Mouse (Mus musculus) thymus, postnatal 4 days (tissue): ENCODE results near the gene Ctc1.

Experiments
- DNase-seq: peaks from one replicate; pipeline ENCODE4 v3.0.0; 2021

The Ctc1 gene

DNA sequence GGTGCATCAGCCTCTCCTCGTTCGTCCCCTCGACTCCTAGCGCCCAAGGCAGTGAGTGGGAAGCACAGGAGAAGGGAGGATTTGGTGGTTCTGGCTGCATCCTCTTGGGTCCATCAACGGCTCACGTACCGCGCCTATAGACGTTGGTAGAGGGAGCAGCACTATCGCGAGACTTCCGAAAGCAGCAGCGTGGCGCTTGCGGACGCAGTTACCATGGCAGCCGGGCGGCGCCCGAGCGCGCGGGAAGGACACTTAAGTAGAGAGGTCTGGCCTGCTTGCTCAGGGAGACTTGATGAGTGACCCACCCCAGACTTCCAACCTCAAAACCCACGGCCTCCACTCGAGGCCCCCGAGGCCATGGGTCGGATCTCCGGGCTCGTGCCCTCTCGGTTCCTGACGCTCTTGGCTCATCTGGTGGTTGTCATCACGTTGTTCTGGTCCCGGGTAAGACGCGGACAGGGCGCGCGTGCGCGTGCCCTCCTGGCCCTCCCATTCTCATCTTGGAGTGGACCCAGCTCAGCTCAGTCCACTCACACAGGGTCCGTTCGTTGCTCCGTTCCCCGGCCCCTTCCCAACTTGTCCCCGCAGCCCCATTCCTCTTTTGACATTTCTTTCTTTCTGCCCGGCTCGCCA, 55.0 kb downstream of the Ctc1 start, which contains the start of gene Tmem107:
TSS of gene Tmem107 (plus strand) at position 217 of the 633 bp plus-strand sequence.
- peak; percentile 93 for DNase-seq

DNA sequence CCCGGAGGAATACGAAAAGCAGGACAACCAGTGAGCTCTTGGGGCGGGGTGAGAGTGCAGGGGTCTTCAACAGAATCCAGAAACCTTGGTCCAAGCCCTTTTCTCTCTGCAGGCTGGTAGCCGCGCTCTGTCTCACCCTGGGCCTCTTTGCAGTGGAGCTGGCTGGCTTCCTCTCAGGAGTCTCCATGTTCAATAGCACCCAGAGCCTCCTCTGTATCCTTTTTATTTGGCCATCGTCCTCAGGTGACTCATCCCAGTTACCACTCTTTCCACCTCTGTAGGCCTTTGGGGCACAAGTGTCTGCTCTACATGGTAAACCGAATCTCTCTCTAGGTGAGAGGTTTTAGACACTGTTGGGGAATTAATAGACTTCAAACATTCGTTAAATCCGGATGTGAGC, 55.6 kb downstream of the Ctc1 start:
- no peak for DNase-seq

DNA sequence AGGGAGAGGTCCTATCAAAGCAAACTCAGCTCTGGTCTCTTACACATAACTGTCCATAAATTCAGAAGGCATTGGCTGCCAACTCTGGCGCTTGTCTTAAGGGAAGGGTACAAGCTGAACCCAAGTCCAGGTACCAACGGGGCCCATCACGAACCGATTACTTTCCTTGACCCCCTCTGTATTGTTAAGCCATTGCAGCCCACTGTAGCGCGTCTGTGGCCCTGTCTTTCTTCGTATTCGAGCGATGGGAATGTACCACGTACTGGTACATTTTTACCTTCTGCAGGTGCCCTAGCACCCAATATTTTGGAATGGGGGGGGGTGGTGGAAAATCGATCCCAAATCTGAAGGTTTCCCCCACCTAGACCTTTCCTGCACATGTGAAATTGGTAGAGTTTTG, 56.5 kb downstream of the Ctc1 start:
- no peak for DNase-seq

DNA sequence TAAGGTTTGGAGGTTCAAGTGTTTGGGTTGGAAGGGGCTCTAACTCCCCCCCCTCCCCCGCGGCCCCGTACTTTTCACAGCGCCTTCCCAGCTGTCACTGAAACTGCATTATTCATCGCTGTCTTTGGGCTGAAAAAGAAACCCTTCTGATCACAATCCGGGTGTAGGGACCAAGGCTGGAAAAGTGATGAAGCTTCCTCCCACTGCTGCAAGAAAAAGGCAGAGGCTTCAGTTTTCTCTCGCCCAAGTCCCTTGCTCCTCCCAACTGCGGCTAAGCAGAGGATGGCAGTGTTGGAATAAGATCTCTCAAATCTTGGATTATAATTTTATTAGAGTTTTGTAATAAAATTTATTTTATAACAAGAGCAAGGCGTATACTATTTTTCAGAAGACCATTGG, 57.0 kb downstream of the Ctc1 start:
- no peak for DNase-seq

DNA sequence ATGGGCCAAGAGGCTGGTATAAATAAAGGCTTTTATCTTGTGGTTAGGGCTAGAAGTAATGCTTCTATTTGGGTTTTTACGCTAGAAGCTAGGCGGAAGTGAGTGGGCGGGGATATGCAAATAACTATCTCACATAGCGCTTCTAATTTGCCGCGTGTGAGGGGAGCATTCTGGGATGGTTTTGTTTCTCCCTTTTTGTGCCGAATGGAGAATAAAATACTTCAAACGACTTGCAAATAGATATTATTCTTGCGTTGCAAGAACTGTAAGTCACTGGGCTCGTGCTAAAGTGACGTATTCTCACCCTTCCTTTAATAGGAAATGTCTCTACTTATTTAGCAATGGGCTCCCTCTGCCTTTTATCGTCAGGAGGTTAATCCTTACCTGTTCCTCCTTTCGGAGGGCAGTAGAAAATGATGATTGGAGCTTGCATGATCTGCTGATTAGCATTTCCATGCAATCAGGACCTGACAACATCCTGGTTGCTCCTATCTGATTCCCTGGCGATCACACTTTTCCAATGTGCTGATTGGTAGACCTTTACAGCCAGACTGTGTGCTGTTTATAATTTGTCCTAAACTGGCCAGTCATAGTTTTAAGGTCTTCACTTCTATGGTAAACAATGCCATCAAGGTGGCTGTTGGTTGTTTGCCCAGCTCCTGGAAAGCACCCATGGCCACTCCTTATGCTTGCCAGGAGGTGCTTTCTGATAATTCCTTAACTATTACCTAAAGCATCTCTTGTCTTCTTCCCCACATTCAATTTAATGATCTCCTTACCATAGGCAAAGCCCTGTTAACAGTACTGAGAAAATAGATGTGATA, 57.6 kb downstream of the Ctc1 start:
- DNase-seq, result peak; percentile 84

DNA sequence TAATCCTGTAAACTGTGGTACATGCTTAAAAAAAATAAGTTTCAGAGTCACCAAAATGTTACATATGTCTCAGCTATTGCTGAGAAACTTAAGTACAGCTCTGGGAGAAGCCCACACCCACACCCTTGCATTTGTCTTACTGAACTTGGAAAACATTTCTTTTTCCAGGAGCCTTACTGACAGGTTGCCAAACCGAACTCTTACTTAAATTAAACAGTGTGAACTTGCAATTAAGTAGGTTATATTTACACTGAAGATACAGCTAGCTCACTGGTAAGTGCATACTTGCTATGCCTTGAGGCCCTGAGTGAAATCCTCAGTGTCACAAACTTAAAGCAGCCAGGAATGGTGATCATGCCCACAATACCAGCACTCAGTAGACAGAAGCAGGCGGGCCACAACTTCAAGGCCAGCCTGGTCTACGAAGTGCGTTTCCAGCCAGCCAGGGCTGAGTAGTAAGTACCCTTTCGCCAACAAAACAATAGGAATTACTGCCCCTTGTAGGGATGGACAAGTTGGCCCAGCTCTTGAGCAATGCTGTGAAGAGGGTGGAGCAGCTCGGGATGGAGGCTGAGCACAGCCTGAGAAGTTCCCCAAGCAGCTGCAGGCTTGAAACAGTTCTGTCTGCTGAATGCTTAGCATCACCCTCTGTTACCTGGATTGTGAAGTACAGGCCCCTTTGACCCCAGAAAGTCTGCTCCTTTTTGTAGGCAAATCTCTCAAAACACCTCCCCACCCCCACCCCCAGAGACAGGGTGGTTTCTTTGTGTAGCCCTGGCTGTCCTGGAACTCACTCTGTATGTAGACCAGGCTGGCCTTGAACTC, 58.5 kb downstream of the Ctc1 start:
- no peak for DNase-seq

DNA sequence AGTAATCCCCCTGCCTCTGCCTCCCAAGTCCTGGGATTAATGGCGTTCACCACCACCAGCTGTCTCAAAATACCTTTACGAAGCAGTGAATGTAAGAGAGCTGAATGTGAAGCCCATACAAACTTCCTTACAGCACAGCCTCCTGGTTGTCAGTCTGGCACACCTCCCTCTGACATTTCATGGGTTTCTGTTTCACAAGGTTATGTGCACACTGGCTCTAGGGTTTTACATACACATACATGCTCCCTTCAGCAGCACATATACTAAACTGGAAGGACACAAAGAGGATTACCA, 59.0 kb downstream of the Ctc1 start:
- no peak for DNase-seq

DNA sequence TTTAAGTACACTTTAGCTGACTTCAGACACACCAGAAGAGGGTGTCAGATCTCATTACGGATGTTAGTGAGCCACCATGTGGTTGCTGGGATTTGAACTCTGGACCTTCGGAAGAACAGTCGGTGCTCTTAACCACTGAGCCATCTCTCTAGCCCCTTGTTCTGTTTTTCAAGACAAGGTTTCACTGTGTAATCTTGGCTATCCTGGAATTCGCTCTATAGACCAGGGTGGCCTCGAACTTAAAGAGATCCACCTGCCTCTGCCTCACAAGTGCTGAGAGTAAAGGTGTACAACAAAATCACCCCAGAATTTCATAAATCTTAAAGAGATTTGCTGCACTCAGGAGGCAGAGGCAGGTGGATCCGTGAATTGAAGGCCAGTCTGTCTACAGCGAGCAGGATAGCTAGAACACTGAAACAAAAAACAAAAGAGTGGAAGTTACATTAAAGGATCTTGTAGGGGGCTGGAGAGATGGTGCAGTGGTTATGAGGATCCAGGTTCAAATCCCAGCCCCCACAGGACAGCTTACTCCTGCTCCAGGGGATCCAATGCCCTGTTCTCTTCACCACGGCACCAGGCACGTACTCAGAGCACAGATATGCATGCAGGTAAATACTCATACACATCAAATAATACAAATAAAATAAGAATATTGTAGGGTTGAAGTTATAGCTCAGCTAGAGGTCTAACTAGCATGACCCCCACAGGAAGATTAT, 60.2 kb downstream of the Ctc1 start:
- DNase-seq, result no peak

DNA sequence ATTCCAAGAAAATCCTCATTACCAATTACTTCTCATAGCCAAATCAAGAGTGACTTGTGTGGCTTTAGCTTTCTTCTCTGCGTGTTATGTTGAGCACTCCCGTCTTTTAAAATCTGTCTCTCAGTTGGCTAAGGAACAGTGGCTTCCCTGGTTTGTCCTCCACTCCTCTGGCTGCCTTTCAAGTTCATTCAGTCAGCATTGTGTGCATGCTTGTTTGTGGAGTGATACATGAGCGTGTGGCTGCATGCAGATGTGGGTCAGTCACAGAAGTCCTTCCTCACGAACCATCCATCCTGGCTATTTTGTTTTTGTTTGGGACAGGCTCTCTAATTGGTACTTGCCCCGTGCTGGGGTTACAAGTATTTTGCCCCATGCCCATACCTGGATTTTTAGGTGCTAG, 60.9 kb downstream of the Ctc1 start:
- no peak for DNase-seq

DNA sequence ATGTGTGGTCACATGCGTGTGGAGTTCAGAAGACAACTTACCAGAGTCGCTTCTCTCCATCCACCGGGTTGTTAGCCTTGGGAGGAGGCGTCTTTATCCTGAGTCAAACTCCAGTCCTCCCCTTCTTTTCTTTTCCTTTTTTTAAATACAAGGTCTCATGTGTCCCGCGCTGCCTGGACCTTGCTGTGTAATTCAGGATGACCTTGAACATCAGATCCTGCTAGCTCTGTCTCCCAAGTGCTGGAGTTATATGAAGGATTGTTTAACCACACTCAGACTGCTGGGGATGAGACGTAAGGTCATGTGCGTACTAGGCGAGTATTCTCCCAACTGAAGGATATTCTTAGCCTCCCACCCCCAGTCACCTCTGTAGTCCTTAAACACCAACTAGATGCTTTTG, 61.6 kb downstream of the Ctc1 start:
- no peak for DNase-seq

DNA sequence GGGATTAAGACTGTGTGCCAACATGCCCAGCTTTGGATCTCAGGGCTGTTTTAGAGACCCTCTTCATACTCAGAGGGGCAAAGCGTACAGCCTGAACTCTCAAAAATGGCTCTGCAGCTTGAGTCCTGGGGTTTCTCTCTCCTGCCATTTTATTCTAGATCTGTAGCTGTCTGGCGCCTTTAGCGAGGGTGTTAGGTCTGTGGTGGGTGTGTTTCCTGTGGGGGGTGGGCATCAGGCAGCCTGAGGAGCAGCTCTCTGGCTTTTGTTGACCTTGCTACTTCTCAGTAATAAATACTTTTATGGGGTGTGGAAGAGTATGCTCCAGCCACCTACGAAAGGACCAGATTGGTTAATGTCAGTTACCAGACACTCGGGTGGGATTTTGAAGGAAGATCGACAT, 62.3 kb downstream of the Ctc1 start:
- no peak for DNase-seq

DNA sequence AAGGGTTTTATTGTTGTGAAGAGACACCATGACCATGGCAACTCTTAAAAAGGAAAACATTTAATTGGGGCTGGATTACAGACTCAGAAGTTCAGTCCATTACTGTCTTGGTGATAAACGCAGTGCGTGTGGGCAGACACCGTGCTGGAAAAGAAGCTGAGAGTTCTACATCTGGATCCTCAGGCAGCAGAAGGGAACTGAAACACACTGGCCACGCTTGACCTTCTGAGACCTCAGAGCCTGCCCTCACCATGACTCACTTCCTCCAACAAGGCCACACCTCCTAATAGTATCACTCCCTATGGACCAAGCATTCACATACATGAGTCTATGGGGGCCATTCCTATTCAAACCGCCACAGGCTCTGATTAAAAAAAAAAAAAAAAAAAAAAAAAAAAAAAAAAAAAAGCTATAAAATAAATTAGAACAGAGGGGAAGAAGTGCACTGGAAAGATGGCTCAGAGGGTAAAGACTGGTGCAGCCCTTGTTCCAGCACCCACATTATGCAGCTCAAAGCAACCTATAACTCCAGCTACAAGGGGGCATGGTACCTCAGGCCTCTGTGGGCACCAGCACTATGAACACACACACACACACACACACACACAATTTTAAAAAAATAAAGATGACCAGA, 63.2 kb downstream of the Ctc1 start:
- no peak for DNase-seq

DNA sequence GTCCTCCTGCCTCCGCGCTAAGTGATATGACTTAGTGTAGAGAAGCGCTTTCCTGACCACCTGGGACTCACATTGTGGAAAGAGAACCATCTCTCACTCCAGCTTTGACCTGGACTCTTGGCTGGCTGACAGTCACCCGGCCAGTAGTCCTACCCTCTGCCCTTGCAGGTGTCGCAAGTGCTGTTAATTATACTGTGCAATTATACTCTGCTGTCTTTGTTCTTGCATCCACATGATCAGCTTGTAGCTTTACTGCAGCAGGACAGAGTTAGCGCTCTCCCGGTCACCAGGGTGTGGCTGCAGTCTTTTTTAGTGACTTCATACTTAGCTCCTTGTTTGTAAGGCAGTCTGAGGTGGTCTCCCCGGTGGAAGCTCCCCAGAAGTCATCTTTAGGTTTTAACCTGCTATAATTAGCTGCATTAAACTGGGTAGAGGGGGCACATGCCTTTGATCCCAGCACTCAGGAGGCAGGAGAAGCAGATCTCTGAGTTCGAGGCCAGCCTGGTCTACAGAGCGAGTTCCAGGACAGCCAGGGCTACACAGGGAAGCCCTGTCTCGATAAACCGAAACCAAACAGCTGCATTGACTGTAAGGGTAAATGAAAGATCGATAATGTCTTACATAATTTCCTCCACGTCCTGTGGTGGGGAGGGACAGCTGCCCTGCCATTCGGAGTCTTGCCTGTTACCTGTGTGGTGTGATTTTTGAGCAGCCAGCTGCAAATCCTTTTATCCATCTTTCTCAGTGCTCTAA, 64.6 kb downstream of the Ctc1 start:
- DNase-seq, result no peak

DNA sequence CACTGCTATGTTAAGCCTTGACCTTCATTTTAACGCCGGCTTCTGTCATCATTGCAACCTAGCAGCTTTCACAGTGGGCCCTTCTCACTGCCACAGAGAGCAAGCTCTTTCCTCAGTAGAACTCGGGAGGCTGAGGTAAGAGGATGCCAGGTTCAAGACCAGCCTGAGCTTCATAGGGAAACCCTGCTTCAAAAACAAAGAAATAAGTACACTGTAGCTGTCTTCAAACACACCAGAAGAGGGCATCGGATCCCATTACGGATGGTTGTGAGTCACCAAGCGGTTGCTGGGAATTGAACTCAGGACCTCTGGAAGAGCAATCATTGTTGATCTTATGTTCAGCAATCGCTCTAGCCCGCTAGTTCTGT, 65.1 kb downstream of the Ctc1 start:
- DNase-seq, result no peak

DNA sequence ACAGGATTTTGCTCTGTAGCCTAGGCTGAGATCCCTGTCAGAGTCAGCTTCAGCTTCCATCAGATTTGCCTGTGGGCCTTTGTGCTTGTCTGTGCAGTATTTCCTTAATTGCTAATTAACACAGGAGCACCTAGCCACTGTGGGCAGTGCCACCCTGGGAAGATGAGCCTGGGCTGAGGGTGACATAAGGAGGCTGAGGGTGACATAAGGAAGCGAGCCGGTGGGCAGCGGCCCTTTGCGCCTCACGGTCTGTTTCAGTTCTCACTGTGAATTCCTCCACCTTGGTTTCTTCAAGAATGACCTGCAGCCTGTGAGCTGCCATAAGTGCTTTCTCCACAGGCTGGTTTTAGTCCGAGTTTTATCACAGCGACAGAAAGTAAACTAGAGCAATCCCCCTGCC, 65.9 kb downstream of the Ctc1 start:
- DNase-seq, result no peak

DNA sequence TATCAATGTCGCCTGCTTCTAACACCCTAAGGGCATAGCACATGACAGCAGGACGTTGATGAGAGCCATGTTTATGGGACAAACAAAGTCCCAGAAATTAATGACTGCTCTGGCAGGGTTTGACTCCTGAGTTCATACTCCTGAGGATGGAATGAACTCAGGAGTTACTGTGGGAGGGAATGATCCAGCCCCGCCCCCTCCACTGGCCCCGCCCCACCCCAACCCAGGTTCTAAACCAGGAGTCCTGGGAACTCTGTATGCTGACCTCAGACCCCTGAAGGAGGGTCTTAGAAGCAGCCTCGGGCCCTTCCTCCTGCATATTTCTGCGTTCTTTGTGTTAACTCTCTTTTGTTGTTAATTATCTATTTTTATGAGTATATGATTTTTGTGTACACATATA, 69.9 kb downstream of the Ctc1 start:
- no peak for DNase-seq
